Mouse (Mus musculus) CH12.LX (cell line): ENCODE results near the gene Arf6. TPM values are rescaled to one million over a fixed set of nuclear protein-coding genes. Genes with fewer than 3 reads are reported as not detected.
"Not testable (repeated sequence)": the region's sequence is repeated elsewhere in the genome, so short reads cannot be mapped to it uniquely, and the experiment has no call there.

Experiments used
- DNase-seq: peaks from one replicate; pipeline ENCODE4 v3.0.0-alpha.2; 2013; ENCODE audit errors: extremely low read depth
- H3K27ac ChIP-seq: 2 replicates; pipeline ENCODE4 v1.5.1; 2012; ENCODE audit warnings: low read depth, mild to moderate bottlenecking, control low read depth, moderate library complexity; ENCODE audit not compliant: insufficient read depth
- H3K27me3 ChIP-seq: replicated peaks from 2 replicates; pipeline ENCODE3; 2012; ENCODE audit warnings: inconsistent platforms
- H3K36me3 ChIP-seq, 2 experiments: replicated peaks in 1 of 2; 2 replicates each; pipeline versions ENCODE3 to v1.6.1; 2012; ENCODE audit warnings: inconsistent platforms in 1 of 2, low read length in 1 of 2, mild to moderate bottlenecking in 1 of 2, mixed read lengths in 1 of 2, moderate library complexity in 1 of 2; ENCODE audit not compliant: control insufficient read depth in 1 of 2, insufficient read depth in 1 of 2
- H3K4me1 ChIP-seq, 2 experiments: 2 replicates each; pipeline ENCODE4 v1.6.1; 2012; ENCODE audit warnings: inconsistent platforms in 1 of 2, moderate library complexity in 1 of 2; ENCODE audit not compliant: insufficient read depth in 2 of 2, control insufficient read depth in 1 of 2
- H3K4me2 ChIP-seq: 2 replicates; pipeline ENCODE4 v1.6.1; 2012; ENCODE audit warnings: low read depth, mild to moderate bottlenecking, control low read depth; ENCODE audit not compliant: poor library complexity, insufficient read depth, severe bottlenecking
- H3K4me3 ChIP-seq, 3 experiments: fragments of 150-350 bp in 1 of 3; sonication (generic) in 1 of 3; replicated peaks in 1 of 3; 2 replicates each; pipeline versions ENCODE3 to v1.5.1; 2011 to 2012; ENCODE audit warnings: low read depth in 2 of 3, low read length in 2 of 3, mild to moderate bottlenecking in 2 of 3, moderate library complexity in 2 of 3, control low read depth in 1 of 3, improper control_type of control experiment in 1 of 3, inconsistent platforms in 1 of 3, mixed read lengths in 1 of 3; ENCODE audit not compliant: poor library complexity in 1 of 3
- H3K79me2 ChIP-seq: replicated peaks from 2 replicates; pipeline ENCODE4 v1.6.1; 2012; ENCODE audit warnings: mild to moderate bottlenecking, moderate library complexity; ENCODE audit not compliant: control insufficient read depth, poor library complexity, insufficient read depth, severe bottlenecking; ENCODE audit errors: extremely low read depth
- H3K9ac ChIP-seq: 2 replicates; pipeline ENCODE4 v1.6.1; 2012; ENCODE audit warnings: low read depth, mild to moderate bottlenecking, control low read depth, moderate library complexity; ENCODE audit not compliant: insufficient read depth
- H3K9me3 ChIP-seq: replicated peaks from 2 replicates; pipeline ENCODE3; 2012; ENCODE audit warnings: low read length, inconsistent platforms, mixed read lengths
- CHD1 ChIP-seq: IDR thresholded peaks from 2 replicates; pipeline ENCODE4 v1.6.1; 2012; ENCODE audit warnings: low read depth, low read length, improper control_type of control experiment, inconsistent platforms
- CHD2 ChIP-seq: IDR thresholded peaks from 2 replicates; pipeline ENCODE4 v1.6.1; 2011; ENCODE audit warnings: low read length, improper control_type of control experiment
- E2F4 ChIP-seq: IDR thresholded peaks from 2 replicates; pipeline ENCODE4 v1.6.1; 2011; ENCODE audit warnings: low read depth, low read length, improper control_type of control experiment; ENCODE audit not compliant: insufficient replicate concordance
- EP300 ChIP-seq: IDR thresholded peaks from 2 replicates; pipeline ENCODE4 v1.6.1; 2011; ENCODE audit warnings: low read length, improper control_type of control experiment
- HCFC1 ChIP-seq: IDR thresholded peaks from 2 replicates; pipeline ENCODE4 v1.6.1; 2012; ENCODE audit warnings: low read depth, mild to moderate bottlenecking, inconsistent platforms, low read length, improper control_type of control experiment
- MAFK ChIP-seq: IDR thresholded peaks from 2 replicates; pipeline ENCODE4 v1.6.1; 2011; ENCODE audit warnings: low read length, improper control_type of control experiment; ENCODE audit not compliant: insufficient replicate concordance
- MAZ ChIP-seq: IDR thresholded peaks from 2 replicates; pipeline ENCODE4 v1.6.1; 2012; ENCODE audit warnings: low read depth, mild to moderate bottlenecking, inconsistent platforms, low read length, improper control_type of control experiment, moderate library complexity
- MEF2A ChIP-seq: IDR thresholded peaks from 2 replicates; pipeline ENCODE4 v1.6.1; 2014; ENCODE audit warnings: low read depth, mild to moderate bottlenecking, inconsistent platforms, low read length, improper control_type of control experiment, borderline replicate concordance
- MXI1 ChIP-seq: IDR thresholded peaks from 2 replicates; pipeline ENCODE4 v1.6.1; 2011; ENCODE audit warnings: mild to moderate bottlenecking, low read depth, low read length, improper control_type of control experiment
- NELFE ChIP-seq: IDR thresholded peaks from 2 replicates; pipeline ENCODE4 v1.6.1; 2011; ENCODE audit warnings: low read depth, low read length, improper control_type of control experiment
- NRF1 ChIP-seq: IDR thresholded peaks from 2 replicates; pipeline ENCODE4 v1.6.1; 2014; ENCODE audit warnings: low read depth, mild to moderate bottlenecking, inconsistent platforms, low read length, improper control_type of control experiment, moderate library complexity
- POLR2A ChIP-seq: IDR thresholded peaks from 2 replicates; pipeline ENCODE4 v1.6.1; 2011; ENCODE audit warnings: low read depth, mild to moderate bottlenecking, improper control_type of control experiment, low read length
- POLR2AphosphoS2 ChIP-seq: IDR thresholded peaks from 2 replicates; pipeline ENCODE4 v1.6.1; 2011; ENCODE audit warnings: low read depth, low read length, improper control_type of control experiment
- RAD21 ChIP-seq: IDR thresholded peaks from 2 replicates; pipeline ENCODE4 v1.6.1; 2011; ENCODE audit warnings: low read depth, mild to moderate bottlenecking, low read length, improper control_type of control experiment, moderate library complexity
- RCOR1 ChIP-seq: conservative IDR thresholded peaks from 2 replicates; pipeline ENCODE4 v1.6.1; 2012; ENCODE audit warnings: low read depth, mild to moderate bottlenecking, inconsistent platforms, low read length, improper control_type of control experiment
- SIN3A ChIP-seq: IDR thresholded peaks from 2 replicates; pipeline ENCODE4 v1.6.1; 2012; ENCODE audit warnings: low read length, improper control_type of control experiment, inconsistent platforms
- SMC3 ChIP-seq: IDR thresholded peaks from 2 replicates; pipeline ENCODE4 v1.6.1; 2011; ENCODE audit warnings: low read depth, low read length, improper control_type of control experiment
- TBP ChIP-seq: conservative IDR thresholded peaks from 2 replicates; pipeline ENCODE4 v1.6.1; 2011; ENCODE audit warnings: low read depth, low read length, improper control_type of control experiment
- USF2 ChIP-seq: conservative IDR thresholded peaks from 2 replicates; pipeline ENCODE4 v1.6.1; 2011; ENCODE audit warnings: low read depth, low read length, improper control_type of control experiment
- ZC3H11A ChIP-seq: IDR thresholded peaks from 2 replicates; pipeline ENCODE4 v1.6.1; 2012; ENCODE audit warnings: low read depth, mild to moderate bottlenecking, inconsistent platforms, low read length, improper control_type of control experiment
- ZKSCAN1 ChIP-seq: IDR thresholded peaks from 2 replicates; pipeline ENCODE4 v1.6.1; 2012; ENCODE audit warnings: low read depth, inconsistent platforms, low read length, improper control_type of control experiment, borderline replicate concordance
- ZMIZ1 ChIP-seq: IDR thresholded peaks from 2 replicates; pipeline ENCODE4 v1.6.1; 2012; ENCODE audit warnings: low read depth, mild to moderate bottlenecking, inconsistent platforms, low read length, improper control_type of control experiment
- dilution Hi-C: fragments of 300-500 bp; cut with MboI; formaldehyde crosslinking; loops from 2 replicates; pipeline ENCODE4 v1.14.3; 2020; ENCODE audit warnings: low sequenced_read_pairs; ENCODE audit not compliant: extremely low pct_unique_long_range_greater_than_20kb, extremely low pct_ligation_motif_present
- in situ Hi-C: fragments of 300-500 bp; cut with MboI; formaldehyde crosslinking; loops from 3 replicates; pipeline ENCODE4 v1.14.3; 2019; ENCODE audit warnings: low sequenced_read_pairs, low pct_ligation_motif_present, low pct_unique_long_range_greater_than_20kb, mixed read lengths
- polyA plus RNA-seq: library from polyadenylated mRNA; unstranded; fragments of >175 nt; gene quantifications from 2 replicates; pipeline ENCODE4 v1.2.1, GENCODE M21; 2012; ENCODE audit warnings: low read depth; ENCODE audit not compliant: insufficient read length
- total RNA-seq, 2 experiments: library from RNA; depleted of rRNA; stranded (reverse); fragments of 300-350 nt in 1 of 2; fragments of >200 nt in 1 of 2; gene quantifications; 2 replicates each; pipeline ENCODE4 v1.2.3; 2012 to 2014

The Arf6 gene
- total and polyA plus RNA-seq, 3 experiments, result 258 to 375 (median 312) TPM

DNA sequence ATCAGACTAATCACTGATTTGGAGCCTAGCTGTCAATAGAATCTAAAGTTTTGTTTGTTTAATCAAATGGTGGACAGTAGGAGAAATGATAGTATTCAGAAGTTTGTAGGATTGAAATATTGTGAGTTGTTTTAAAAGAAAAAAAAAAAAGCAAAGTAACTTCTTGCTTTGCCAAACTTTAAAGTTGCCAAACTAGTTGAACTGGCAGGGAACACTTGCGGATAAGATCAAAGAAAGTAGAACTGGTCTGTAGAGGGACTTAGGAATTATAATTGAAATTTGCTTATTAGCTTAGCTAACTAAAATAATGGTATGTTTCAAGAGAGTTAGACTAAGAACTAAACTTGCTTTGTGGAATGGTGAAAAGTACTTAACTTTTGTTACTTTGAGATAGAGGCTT, 5.2 kb downstream of the Arf6 start:
- Histone ChIP-seq H3K27me3 (no peaks in the 10 kb centered on the region), H3K9me3 (no peaks in the 10 kb centered on the region), H3K4me2 (no peak overlapping the region; the same call in 1 of the 2 replicates), H3K9ac (peak overlapping the region; percentile 71; the same call in 1 of the 2 replicates), H3K4me3 (no peak overlapping the region), H3K36me3 (peaks cover 11 to 26% of the 10 kb centered on the region in 2 experiments), H3K27ac (no peak overlapping the region), H3K79me2 (peaks cover 35% of the 10 kb centered on the region), H3K4me1 (peaks cover 5 to 26% of the 10 kb centered on the region in 2 experiments; a peak in 2 of 4 replicates)
- dilution Hi-C loops (no loop called here), in situ Hi-C loops (no loop called here)
- no peak for DNase-seq
- TF ChIP-seq TBP, result no peak
- 0 out of 2 replicates have a peak, but pooled peaks have one; percentile 11 for TF ChIP-seq POLR2AphosphoS2
- no peak for TF ChIP-seq NELFE
- TF ChIP-seq RCOR1, result no peak
- no peak for TF ChIP-seq HCFC1
- TF ChIP-seq EP300, result no peak
- TF ChIP-seq RAD21, result no peak
- no peak for TF ChIP-seq SIN3A
- TF ChIP-seq CHD1, result 0 out of 2 replicates have a peak, but pooled peaks have one; percentile 43

DNA sequence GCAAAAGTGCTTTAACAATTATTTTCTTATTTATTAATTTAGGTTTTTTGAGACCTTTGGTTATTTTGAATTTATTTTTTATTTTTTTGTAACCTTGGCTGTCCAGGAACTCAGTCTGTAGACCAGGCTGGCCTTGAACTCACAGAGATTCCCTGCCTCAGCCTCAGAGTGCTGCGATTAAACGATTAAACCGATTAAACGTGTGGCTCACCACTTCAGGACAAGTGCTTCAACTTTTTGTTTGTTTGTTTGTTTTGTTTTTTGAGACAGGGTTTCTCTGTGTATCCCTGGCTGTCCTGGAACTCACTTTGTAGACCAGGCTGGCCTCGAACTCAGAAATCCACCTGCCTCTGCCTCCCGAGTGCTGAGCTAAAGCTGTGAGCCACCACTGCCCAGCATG, 5.7 kb downstream of the Arf6 start:
- H3K4me3 ChIP-seq, H3K9me3 ChIP-seq, DNase-seq, H3K27me3 ChIP-seq, dilution Hi-C loops, in situ Hi-C loops: not testable (repeated sequence)
- Histone ChIP-seq H3K4me2 (peak overlapping the region; percentile 33), H3K4me1 (peaks cover 5 to 26% of the 10 kb centered on the region in 2 experiments; a peak in 2 of 4 replicates), H3K27ac (peak overlapping the region; percentile 98), H3K36me3 (peaks cover 10 to 25% of the 10 kb centered on the region in 2 experiments), H3K79me2 (peaks cover 31% of the 10 kb centered on the region), H3K9ac (peak overlapping the region; percentile 71; the same call in 1 of the 2 replicates)
- TF ChIP-seq ZMIZ1 (peak; percentile 50; the same call in 1 of the 2 replicates), CHD1 (peak; percentile 92), RCOR1 (0 out of 2 replicates have a peak, but pooled peaks have one; percentile 56)

DNA sequence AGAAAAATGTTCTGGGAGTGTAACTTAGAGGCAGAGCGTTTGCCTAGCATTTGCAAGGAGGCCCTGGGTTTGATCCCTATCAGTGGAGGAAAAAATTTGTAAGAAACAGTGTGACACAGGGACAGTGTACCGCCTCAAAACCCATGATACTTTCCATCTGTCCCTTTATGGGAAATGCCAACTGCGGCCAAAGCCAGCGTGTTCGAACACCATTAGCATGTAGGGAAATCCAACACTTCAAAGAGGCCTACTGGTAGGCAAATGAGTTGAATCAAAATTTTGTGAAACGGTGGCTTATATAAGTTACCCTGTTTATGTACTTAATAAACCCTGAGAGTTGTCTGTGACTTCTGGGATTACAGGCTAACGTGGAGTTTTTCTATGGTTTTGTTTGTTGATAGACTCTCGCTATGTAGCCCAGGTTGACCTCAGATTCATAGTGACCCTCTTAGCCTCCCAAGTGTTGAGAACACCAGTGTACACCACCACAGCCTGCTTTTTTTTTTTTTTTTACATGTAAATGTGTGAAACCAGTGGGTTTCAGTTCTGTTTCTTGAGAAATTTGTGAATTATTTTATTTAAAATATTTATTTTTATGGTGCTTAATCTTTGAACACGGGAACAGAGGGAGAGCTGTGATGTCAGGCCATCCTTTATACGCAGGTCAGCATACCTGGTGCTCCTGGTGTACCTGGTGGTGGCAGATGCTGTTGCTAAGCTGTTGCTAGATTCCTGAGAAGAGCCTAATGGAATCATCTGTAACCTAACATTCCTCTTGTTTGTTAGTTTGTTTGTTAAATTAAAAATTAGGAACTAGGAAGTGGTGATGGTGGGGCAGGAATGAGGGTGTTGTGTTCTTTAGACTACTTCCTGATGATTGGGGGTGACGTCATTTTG, 6.9 kb downstream of the Arf6 start:
- in situ Hi-C loops (no loop called here), dilution Hi-C loops (no loop called here)
- peak overlapping the region; percentile 84 for H3K4me2 ChIP-seq
- H3K36me3 ChIP-seq, result peaks cover 1 to 13% of the 10 kb centered on the region in 2 experiments
- H3K27me3 ChIP-seq, result no peaks in the 10 kb centered on the region
- H3K4me1 ChIP-seq, result peaks cover 5 to 30% of the 10 kb centered on the region in 2 experiments; a peak in 2 of 4 replicates
- peak overlapping the region; percentile 71 for H3K9ac ChIP-seq
- peaks cover 19% of the 10 kb centered on the region for H3K79me2 ChIP-seq
- H3K4me3 ChIP-seq, result no peak overlapping the region
- peak overlapping the region; percentile 98 for H3K27ac ChIP-seq
- DNase-seq, result peak; percentile 90
- H3K9me3 ChIP-seq, result no peaks in the 10 kb centered on the region
- TF ChIP-seq CHD2, result peak; percentile 67; the same call in 1 of the 2 replicates
- peak; percentile 76; the same call in 1 of the 2 replicates for TF ChIP-seq MXI1
- no peak for TF ChIP-seq ZC3H11A
- TF ChIP-seq SMC3, result peak; percentile 16; the same call in 1 of the 2 replicates
- no peak; the same call in 1 of the 2 replicates for TF ChIP-seq ZKSCAN1
- TF ChIP-seq MAZ, result peak; percentile 55; the same call in 1 of the 2 replicates
- no peak for TF ChIP-seq NRF1
- TF ChIP-seq RCOR1, result peak; percentile 77; the same call in 1 of the 2 replicates
- peak; percentile 87 for TF ChIP-seq MEF2A
- TF ChIP-seq E2F4, result 0 out of 2 replicates have a peak, but pooled peaks have one; percentile 58
- TF ChIP-seq MAFK, result peak; percentile 64; the same call in 1 of the 2 replicates
- TF ChIP-seq POLR2A, result peak; percentile 21; the same call in 1 of the 2 replicates
- TF ChIP-seq USF2, result no peak
- no peak; the same call in none of the 2 replicates for TF ChIP-seq RAD21
